Mouse (Mus musculus): ENCODE results near the gene Itpripl2.

Gene Itpripl2

DNA sequence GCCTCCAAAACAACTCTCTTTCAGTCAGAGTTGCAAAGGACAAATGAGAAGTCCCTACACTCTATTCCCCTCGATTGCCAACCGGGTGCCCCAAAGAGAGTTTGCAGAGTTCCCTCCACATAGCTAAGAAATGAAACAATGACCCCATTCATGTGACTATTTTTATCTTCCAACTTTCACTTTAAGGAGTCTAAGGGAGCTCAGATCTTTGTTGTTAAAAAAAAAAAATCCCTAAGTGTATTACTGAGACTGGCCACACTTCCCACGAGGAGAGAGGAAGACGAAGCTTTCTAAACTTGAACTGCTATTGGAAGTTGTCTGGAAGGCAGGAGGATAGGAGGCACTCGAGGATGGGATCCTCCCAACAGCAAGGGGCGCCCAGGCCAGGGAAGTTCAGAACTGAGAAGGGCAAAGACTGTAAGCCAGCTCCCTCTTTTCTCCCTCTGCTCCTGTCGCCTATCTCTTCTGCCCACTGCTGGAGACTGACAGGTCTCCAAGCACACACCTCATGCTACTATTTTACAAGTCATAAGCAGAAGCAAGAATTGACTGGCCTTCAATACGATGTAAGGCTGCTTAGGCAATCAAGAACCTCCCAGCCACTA is 3.6 kb downstream of the Itpripl2 start:
- DNase-seq (ENCODE audit: low spot score in 2 of 2): no peak

DNA sequence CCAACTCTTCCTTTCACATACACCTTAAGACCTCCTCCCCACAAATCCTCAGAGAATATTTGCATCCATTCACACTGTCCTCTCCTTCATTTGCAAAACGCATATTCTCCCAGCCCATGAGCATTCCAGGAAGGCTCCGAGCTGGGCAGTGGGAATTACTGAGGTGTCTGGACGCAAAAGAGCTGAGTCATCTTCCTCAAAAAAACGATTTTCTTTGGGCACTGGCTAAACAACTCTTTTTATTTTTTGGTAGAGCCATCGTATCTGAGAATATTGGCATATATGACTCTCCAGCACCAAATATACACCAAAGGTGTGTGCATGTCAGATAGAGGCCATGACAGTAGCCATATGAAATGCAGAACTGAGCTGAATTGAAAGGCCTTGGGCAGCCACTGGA is 4.9 kb downstream of the Itpripl2 start:
- no peak for DNase-seq (ENCODE audit: low spot score in 2 of 2)

GRCm38 (mm10) chr7:118483996-118484395 is 7.8 kb downstream of the Itpripl2 start:
- DNase-seq (ENCODE audit: low spot score in 2 of 2): no peak

- DNase-seq (ENCODE audit: low spot score in 2 of 2): no peak
These were observed 9.8 kb downstream of the Itpripl2 start for GRCm38 (mm10) chr7:118482001-118482400.

DNA sequence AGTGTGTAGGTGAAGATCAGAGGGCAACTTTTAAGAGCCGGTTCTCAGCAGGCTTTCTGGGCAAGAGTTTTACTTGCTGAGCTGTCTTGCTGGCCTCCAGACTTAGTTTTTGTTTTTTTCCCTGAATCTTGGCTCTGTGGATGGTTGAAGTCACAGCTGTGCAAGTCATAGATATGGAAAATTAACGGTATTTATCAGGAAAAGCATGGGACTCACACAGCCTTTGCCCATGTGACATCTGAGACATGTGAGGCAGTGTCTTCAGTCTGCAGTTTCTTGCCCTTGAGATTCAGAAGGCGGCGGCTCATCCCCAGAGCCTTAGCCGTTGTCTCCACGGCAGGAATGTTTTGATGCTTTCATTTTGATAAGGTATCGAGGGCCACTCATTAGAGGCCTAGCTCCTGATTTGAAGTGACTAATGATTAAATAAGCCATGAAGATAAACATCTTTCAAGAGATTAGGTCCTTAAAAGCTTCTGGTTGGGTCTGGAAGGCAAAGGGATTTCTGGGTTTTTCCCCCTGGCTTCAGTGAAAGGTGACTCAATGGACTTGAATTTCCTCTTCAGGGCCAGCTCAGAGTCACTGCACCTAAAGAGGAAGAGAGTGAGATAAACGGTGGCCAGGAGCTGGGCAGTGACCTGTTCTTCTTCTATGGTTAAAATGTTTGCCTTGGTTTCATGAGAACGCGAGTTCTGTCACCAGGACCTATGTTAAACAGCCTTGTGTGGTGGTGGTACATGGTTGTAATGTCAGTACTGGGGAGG is 10.5 kb downstream of the Itpripl2 start:
- no peak for DNase-seq (ENCODE audit: low spot score in 2 of 2)

GRCm38 (mm10) chr7:118480160-118480709 is 11.5 kb downstream of the Itpripl2 start:
- DNase-seq (ENCODE audit: low spot score in 2 of 2): no peak

DNA sequence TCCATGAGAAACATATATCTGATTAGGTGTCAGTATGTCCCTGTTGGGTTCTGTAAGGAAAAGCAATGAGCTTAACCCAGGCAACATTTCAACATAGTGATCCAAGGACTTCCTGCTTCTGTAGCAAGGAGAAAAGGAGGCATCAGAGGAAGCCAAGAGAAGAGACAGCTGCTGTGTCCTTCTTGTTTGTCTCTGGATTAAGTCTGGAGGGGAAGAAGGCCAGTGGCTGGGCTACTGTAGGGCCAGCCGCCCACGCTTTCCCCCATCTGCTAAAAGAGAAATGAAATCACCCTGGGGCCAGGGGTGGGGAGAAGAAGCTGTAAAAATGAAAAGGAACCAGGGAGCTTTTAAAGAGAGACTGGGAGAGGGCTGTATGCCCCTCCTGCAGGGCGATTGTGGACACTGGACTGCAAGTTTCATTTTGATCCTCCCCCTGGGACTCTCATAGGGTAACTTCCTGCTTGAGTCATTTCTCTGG is 12.9 kb downstream of the Itpripl2 start:
- DNase-seq (ENCODE audit: low spot score in 2 of 2): no peak

DNA sequence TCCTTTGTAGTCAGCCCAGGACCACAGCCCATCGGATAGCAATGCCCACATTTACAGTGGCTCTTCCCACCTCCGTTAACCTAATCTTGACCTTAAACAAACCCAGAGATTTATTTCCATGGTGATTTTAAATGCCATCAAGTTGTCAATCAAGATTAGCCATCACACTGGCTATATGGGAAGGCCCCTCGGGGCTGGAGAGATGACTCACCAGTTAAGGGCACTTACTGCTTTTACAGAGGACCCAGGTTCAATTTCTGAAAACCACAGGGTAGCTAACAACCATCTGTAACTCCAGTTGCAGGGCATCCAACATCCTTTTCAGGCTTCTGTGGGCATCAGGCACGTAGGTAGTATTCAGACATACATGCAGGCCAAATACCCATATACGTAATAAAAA is 15.3 kb downstream of the Itpripl2 start:
- no peak for DNase-seq (ENCODE audit: low spot score in 2 of 2)

GRCm38 (mm10) chr7:118475008-118475705 is 16.6 kb downstream of the Itpripl2 start:
- no peak for DNase-seq (ENCODE audit: low spot score in 2 of 2)

- no peak for DNase-seq (ENCODE audit: low spot score in 2 of 2)
These were observed 18.9 kb downstream of the Itpripl2 start for GRCm38 (mm10) chr7:118472886-118473285.

DNA sequence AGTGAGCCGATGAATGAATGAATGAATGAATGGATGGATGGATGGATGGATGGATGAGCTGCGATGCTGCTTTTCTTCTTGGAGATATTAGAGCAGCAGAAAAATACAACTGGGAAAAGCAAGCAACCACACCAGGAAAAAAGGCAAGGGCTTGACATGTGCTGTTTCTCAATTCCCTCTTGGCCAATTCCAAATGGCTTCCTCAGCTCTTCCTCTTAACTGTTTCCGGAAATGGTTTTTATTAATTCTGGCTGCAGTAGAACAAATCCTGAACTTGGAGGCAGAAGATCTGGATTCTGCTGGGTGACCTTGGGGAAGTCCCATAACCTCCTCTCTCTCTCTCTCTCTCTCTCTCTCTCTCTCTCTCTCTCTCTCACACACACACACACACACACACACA is 23.7 kb downstream of the Itpripl2 start:
- no peak for DNase-seq (ENCODE audit: low spot score in 2 of 2)

GRCm38 (mm10) chr7:118464432-118464831 is 27.3 kb downstream of the Itpripl2 start:
- no peak for DNase-seq (ENCODE audit: low spot score in 2 of 2)

DNA sequence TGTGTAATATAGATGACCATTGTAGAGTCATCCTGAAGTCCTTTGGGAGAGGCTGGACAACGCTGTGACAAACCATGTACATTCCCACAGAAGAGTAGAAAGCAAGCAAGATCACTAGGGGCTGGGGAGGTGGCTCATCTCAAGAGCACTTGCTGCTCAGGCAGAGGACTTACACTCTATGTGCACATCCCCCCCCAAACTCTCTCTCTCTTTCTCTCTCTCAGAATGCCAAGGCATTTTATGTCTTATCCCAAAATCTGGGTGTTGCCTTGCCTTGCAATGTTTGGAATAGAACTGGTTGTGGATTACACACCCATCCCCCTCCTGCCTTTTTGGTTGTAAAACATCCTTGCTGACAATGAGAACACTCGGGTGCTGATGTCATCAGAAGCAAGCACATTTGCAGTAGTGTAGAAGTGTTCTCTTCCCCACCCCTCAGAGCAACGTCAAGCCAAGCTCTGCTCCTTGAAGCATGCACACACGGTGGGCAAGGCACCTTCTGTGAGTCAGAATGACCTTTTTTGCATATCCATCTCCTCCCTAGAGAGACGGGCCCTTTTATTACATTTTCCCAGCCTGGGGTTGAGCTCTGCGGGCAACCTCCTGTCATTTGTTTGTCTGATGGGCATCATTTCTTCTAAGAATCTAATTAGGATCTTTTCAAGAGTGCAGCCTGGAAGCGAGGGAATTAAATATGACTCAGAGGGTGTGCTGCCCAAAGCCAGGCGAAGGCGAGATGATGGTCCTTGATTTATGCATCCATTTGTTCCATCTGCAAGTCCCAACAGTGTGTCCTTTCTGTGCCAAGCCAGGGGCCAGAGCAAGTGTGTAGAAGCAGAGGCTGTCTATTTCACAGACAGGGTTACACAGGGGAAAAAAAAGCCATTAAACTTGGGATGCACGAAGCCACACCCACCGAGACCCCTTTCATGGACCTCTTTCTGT is 28.7 kb downstream of the Itpripl2 start:
- DNase-seq (ENCODE audit: low spot score in 2 of 2): no peak

DNA sequence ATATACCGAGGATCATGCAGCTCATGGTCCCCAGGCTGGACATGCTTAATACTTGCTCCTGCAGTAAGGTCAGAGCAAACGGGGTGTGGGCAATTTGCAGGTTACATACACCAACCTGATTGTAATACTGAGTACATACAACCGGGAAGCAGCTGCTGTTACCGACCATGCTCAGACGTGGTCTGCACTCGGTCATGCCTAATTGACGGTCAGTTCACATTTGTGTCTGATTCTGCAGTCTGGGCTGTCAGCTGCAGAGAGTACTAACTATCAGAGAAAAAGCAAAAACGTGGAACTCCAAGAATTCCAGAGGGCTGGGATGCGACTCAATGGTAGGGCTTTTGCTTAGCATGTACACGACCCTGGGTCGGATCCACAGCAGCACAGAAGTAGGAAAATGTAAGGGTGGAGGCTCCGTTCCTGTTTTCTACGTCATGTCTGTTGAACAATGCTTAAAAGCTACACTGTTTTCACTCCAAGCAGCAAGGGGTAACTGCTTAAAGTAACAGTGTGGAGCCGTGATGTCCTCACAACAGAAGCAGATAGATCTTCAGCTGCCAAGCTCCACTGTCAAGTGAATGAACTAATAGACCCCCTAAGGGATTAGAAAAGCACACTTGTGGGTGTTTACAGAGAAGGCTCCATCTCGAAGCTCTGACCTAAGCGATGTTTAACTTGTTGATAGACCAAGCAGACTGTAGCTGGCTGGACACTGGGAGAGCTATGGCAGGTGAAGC is 30.2 kb downstream of the Itpripl2 start:
- no peak for DNase-seq (ENCODE audit: low spot score in 2 of 2)

DNA sequence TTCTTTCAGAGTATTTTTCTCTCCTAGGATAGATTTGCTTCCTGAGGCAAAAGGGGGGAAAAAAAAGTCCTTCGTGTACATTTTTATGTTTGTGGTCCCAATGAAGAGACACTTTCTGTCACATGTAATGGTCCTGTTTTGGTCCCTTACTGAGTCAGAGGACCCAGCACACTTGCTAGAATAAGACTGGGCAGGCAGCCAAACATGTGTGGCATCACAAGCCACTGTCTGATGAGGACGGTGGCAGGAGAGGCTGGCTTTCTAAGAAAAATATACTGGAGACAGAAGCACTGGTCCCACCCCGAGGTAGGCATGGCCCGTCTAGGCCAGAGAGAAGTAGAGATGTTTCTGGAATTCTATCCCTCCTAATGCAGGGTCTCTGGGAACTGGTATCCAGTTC is 38.1 kb downstream of the Itpripl2 start:
- DNase-seq (ENCODE audit: low spot score in 2 of 2): no peak

DNA sequence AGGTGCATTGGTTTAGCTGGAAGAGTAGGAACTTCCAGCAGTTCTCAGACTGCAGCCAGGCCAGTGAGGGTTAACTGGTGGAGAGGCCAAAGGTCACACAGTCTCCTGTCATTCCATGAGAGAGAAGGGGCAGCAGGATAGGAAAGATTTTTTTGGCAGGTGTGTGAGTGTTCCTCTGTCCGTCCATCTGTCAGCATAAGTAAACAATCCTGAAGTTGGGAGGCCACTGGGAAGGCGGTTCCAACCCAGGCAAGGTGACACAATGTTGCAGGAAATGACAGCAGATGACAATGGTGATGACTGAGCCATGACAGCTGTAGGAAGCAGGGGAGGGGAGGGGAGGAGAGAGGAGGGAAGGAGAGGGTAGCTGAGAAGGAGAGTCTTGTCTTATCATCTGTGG is 38.8 kb downstream of the Itpripl2 start:
- DNase-seq (ENCODE audit: low spot score in 2 of 2): no peak

- peak; percentile 57 to 66 for DNase-seq (ENCODE audit: low spot score in 2 of 2)
These were observed 43.4 kb downstream of the Itpripl2 start, which contains the start of gene Syt17 for GRCm38 (mm10) chr7:118448134-118448967. TSS of gene Syt17 (minus strand) at chr7:118448222.

GRCm38 (mm10) chr7:118447291-118448133 is 44.3 kb downstream of the Itpripl2 start:
- DNase-seq (ENCODE audit: low spot score in 2 of 2): peak in 1 of 2 experiments; percentile 47
